Mouse (Mus musculus) mouse trophoblast stem cell (cell line): Measurements from ENCODE around the gene Fus.
"Not testable (repeated sequence)": the region's sequence is repeated elsewhere in the genome, so short reads cannot be mapped to it uniquely, and the experiment has no call there.

Experiments used
- in situ Hi-C, 2 experiments: fragments of 300-500 bp; cut with MseI, MboI; formaldehyde crosslinking; loops; 2 replicates in 1 of 2; 3 replicates in 1 of 2; pipeline ENCODE4 v1.15.1; 2025

The Fus gene

GRCm38 (mm10) chr7:127967004-127967921 is at the start of gene Fus:
Gene Fus, plus strand, starts transcription at chr7:127967457.
- in situ Hi-C loops = no loop called here

- in situ Hi-C loops = no loop called here
Measured at GRCm38 (mm10) chr7:127918203-127918602, 49.1 kb upstream of the Fus start.

GRCm38 (mm10) chr7:127919290-127919689 is 48.0 kb upstream of the Fus start:
- in situ Hi-C loops = no loop called here

GRCm38 (mm10) chr7:127921516-127921915 is 45.7 kb upstream of the Fus start:
- in situ Hi-C loops = no loop called here

- in situ Hi-C loops = no loop called here
Measured at GRCm38 (mm10) chr7:127922451-127923275, 44.6 kb upstream of the Fus start.

GRCm38 (mm10) chr7:127923714-127924113 is 43.5 kb upstream of the Fus start:
- in situ Hi-C loops = no loop called here

GRCm38 (mm10) chr7:127925252-127925651 is 42.0 kb upstream of the Fus start:
- in situ Hi-C loops = no loop called here

GRCm38 (mm10) chr7:127926066-127926465 is 41.2 kb upstream of the Fus start:
- in situ Hi-C loops = no loop called here

- in situ Hi-C loops = no loop called here
Measured at GRCm38 (mm10) chr7:127926846-127927245, 40.4 kb upstream of the Fus start.

GRCm38 (mm10) chr7:127927726-127928125 is 39.5 kb upstream of the Fus start:
- in situ Hi-C loops = no loop called here

- in situ Hi-C loops = no loop called here
Measured at GRCm38 (mm10) chr7:127928596-127928995, 38.7 kb upstream of the Fus start.

- in situ Hi-C loops = no loop called here
Measured at GRCm38 (mm10) chr7:127929923-127930322, 37.3 kb upstream of the Fus start, which contains the start of gene Prss8. Gene Prss8, minus strand, starts transcription at chr7:127930104.

GRCm38 (mm10) chr7:127930636-127931035 is 36.6 kb upstream of the Fus start:
- in situ Hi-C loops = no loop called here

GRCm38 (mm10) chr7:127931351-127932135 is 35.7 kb upstream of the Fus start:
- in situ Hi-C loops = no loop called here

- in situ Hi-C loops = no loop called here
Measured at GRCm38 (mm10) chr7:127932273-127933031, 34.8 kb upstream of the Fus start.

GRCm38 (mm10) chr7:127934075-127934474 is 33.2 kb upstream of the Fus start:
- in situ Hi-C loops = no loop called here

- in situ Hi-C loops = no loop called here
Measured at GRCm38 (mm10) chr7:127935028-127935722, 32.1 kb upstream of the Fus start.

- in situ Hi-C loops = no loop called here
Measured at GRCm38 (mm10) chr7:127935748-127936159, 31.5 kb upstream of the Fus start.

- in situ Hi-C loops = no loop called here
Measured at GRCm38 (mm10) chr7:127936216-127936884, 30.9 kb upstream of the Fus start.

- in situ Hi-C loops = not testable (repeated sequence)
Measured at GRCm38 (mm10) chr7:127942097-127942496, 25.2 kb upstream of the Fus start.
